Mouse (Mus musculus) liver, embryonic 14.5 days (tissue): ENCODE measurements around the gene Vezt. TPM values are rescaled to one million over a fixed set of nuclear protein-coding genes. Genes with fewer than 3 reads are reported as not detected.

Experiments
- ATAC-seq: fragments of 200-750 bp; cut with Nextera tagmentation; 2 replicates; pipeline ENCODE4 v1.8.0; 2017; ENCODE audit warnings: moderate number of reproducible peaks, mild to moderate bottlenecking, moderate library complexity; ENCODE audit not compliant: insufficient read depth
- DNase-seq, 3 experiments: peaks; one replicate each; pipeline ENCODE4 v3.0.0-alpha.2; 2012 to 2013; ENCODE audit warnings: low read depth in 3 of 3, low spot score in 3 of 3
- H3K27ac ChIP-seq: fragments of 300-500 bp; sonication (generic); 2 replicates; pipeline ENCODE4 v1.5.1; 2014; ENCODE audit warnings: moderate library complexity, mild to moderate bottlenecking, control low read depth, inconsistent platforms
- H3K27me3 ChIP-seq: fragments of 300-500 bp; sonication (generic); 2 replicates; pipeline ENCODE4 v1.6.1; 2014; ENCODE audit warnings: mild to moderate bottlenecking, low read length, moderate library complexity; ENCODE audit not compliant: control insufficient read depth, insufficient read depth
- H3K36me3 ChIP-seq: fragments of 300-500 bp; sonication (generic); replicated peaks from 2 replicates; pipeline ENCODE4 v1.6.1; 2014; ENCODE audit warnings: low read depth; ENCODE audit not compliant: control insufficient read depth, insufficient read depth
- H3K4me1 ChIP-seq, 2 experiments: fragments of 200-500 bp in 1 of 2; fragments of 300-500 bp in 1 of 2; sonication (generic) in 1 of 2; replicated peaks; 2 replicates each; pipeline ENCODE4 v1.6.1; 2012 to 2014; ENCODE audit warnings: antibody characterized with exemption in 1 of 2, inconsistent platforms in 1 of 2, low read length in 1 of 2; ENCODE audit not compliant: control insufficient read depth in 2 of 2, insufficient read depth in 2 of 2
- H3K4me2 ChIP-seq: fragments of 300-500 bp; sonication (generic); 2 replicates; pipeline ENCODE4 v1.6.1; 2014; ENCODE audit warnings: low read depth, mild to moderate bottlenecking, control low read depth, moderate library complexity
- H3K4me3 ChIP-seq, 2 experiments: fragments of 200-500 bp in 1 of 2; fragments of 300-500 bp in 1 of 2; sonication (generic) in 1 of 2; 2 replicates each; pipeline ENCODE4 v1.5.1; 2012 to 2014; ENCODE audit warnings: low read depth in 2 of 2, low read length in 2 of 2, mild to moderate bottlenecking in 2 of 2, control low read depth in 1 of 2, inconsistent platforms in 1 of 2, moderate library complexity in 1 of 2; ENCODE audit not compliant: insufficient read depth in 1 of 2
- H3K9ac ChIP-seq: fragments of 300-500 bp; sonication (generic); replicated peaks from 2 replicates; pipeline ENCODE4 v1.6.1; 2014; ENCODE audit warnings: mild to moderate bottlenecking, control low read depth, moderate library complexity
- H3K9me3 ChIP-seq: fragments of 300-500 bp; sonication (generic); 2 replicates; pipeline ENCODE4 v1.6.1; 2016; ENCODE audit warnings: low read length, mixed read lengths; ENCODE audit not compliant: control insufficient read depth
- CTCF ChIP-seq: IDR thresholded peaks from 2 replicates; pipeline ENCODE4 v1.5.1; 2016; ENCODE audit warnings: antibody characterized with exemption, low read depth, control low read depth
- EP300 ChIP-seq: IDR thresholded peaks from 2 replicates; pipeline ENCODE4 v1.6.1; 2016; ENCODE audit warnings: antibody characterized with exemption, low read depth
- WGBS: fragments of 180-500 bp; shearing (Covaris S2); extraction: QIAGEN DNeasy Blood & Tissue Kit; methylation state at CpG from one replicate; pipeline ENCODE4 v1.1.7; 2014; ENCODE audit not compliant: insufficient replicate concordance; 5-methylcytosine and 5-hydroxymethylcytosine counted together
- polyA plus RNA-seq, 2 experiments: library from polyadenylated mRNA; depleted of rRNA in 1 of 2; stranded (reverse) in 1 of 2; unstranded in 1 of 2; fragments of >200 nt; fragmentation: Nextera tagmentation in 1 of 2; extraction: Ambion mirVana in 1 of 2; gene quantifications; 2 replicates each; pipeline versions ENCODE4 v1.2.1 to v1.2.3; 2012 to 2014

The Vezt gene
- polyA plus RNA-seq, 2 experiments: 6.6 to 12.7 TPM

DNA sequence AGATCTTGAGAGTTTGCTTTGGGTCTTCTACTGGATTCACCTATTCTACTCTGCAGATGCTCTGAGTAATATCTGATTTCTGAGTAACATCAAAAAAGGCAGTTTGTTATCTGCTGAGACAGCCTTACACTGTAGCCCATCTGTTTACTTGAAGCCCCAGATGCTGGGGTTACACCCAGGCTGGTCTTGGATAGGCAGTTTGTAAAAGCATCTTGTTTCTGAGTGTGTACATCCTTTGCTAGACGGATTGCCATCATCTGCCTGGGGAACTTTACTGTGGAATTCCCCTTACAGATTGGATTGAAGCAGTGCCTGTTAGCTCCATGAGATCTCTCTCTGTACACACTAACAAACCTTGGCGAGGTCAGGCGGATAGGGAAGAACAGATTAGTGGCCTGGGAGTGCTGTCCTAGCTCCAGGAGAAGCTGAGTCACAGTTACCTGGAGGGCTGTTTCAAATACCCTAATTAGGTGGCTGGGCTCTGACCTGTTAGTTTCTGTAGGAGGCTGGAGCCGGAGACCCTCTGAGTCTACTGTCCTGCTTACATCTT, 37.4 kb upstream of the Vezt start:
- peak; percentile 90 for ATAC-seq
- WGBS: 46% methylated on average over 4 of the region's 4 CpGs
- peak; percentile 59 to 71 (median 63) for DNase-seq
- H3K4me2 ChIP-seq: peak overlapping the region; percentile 53
- H3K27ac ChIP-seq: peak overlapping the region; percentile 62
- H3K9me3 ChIP-seq: no peaks in the 10 kb centered on the region
- no peak overlapping the region for H3K9ac ChIP-seq
- H3K4me1 ChIP-seq: peaks cover 26 to 31% of the 10 kb centered on the region in 2 experiments
- no peak for TF ChIP-seq CTCF
- peak; percentile 86 for TF ChIP-seq EP300
- H3K27me3 ChIP-seq: no peaks in the 10 kb centered on the region
- H3K36me3 ChIP-seq: no peaks in the 10 kb centered on the region; the same call in 1 of the 2 replicates
- H3K4me3 ChIP-seq: no peak overlapping the region

DNA sequence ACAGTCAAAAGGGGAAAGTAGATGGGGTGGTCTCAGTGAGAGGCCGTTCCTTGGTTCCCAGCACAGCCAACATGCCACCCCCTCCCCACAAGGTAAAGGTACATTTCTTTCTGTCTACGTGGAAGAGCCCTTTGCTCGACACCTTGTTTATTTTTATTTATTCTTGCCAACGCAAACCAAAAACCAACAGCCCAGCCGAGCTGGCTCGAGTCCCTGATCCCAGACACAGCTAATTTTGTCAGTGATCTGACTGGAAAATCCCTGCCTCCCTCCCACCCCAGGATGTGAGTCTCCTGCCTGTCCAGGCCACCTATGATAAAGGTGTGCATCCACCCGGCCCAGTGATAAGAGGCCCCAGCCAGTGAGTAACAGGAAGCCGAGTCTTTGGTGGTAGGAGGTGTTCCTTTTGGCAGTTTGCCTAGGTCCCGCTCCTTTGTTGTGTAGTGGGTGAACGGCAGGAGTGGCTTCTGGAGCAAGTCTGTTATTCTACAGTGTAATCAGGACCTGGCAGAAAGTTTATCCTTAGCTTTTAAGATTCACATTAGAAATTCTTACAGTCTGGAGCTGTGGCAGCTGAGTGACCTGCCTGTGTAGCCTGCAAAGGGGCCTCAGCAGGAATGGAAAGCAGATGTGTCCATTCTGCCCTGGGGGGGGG, 36.8 kb upstream of the Vezt start:
- peak overlapping the region; percentile 62 for H3K27ac ChIP-seq
- TF ChIP-seq CTCF (no peak), EP300 (peak; percentile 42; the same call in 1 of the 2 replicates)
- DNase-seq: peak in 2 of 3 experiments; percentile 35 to 57
- H3K4me1 ChIP-seq: peaks cover 26 to 31% of the 10 kb centered on the region in 2 experiments
- H3K4me2 ChIP-seq: peak overlapping the region; percentile 53
- H3K4me3 ChIP-seq: no peak overlapping the region
- no peaks in the 10 kb centered on the region for H3K27me3 ChIP-seq
- H3K9me3 ChIP-seq: no peaks in the 10 kb centered on the region
- no peaks in the 10 kb centered on the region; the same call in 1 of the 2 replicates for H3K36me3 ChIP-seq
- peak overlapping the region; percentile 37; the same call in 1 of the 2 replicates for H3K9ac ChIP-seq
- 31% methylated on average over 10 of the region's 10 CpGs for WGBS
- peak; percentile 83 for ATAC-seq

DNA sequence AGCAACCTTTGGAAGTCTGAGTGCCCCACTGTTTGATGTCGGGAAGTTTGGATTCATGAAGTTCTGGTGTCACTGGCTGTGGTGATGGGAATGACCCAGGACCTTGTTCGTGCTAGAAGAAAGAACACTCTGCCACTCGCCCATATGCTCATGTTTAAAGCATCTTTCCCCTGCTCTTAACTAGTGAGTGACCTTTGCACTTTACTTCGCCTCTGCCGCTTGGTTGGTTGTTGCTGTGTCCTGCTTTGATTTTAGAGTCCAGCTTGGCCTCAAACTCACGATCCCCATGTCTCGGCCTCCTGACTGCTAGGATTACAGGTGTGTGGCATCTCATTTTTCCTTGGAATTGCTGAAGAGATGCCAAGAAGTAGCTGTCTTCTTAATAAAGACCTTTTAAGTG, 36.0 kb upstream of the Vezt start:
- H3K27ac ChIP-seq: peak overlapping the region; percentile 62
- H3K4me3 ChIP-seq: no peak overlapping the region
- H3K4me2 ChIP-seq: 0 out of 2 replicates have a peak overlapping the region, but pooled peaks have one; percentile 53
- H3K9ac ChIP-seq: no peak overlapping the region
- H3K36me3 ChIP-seq: no peaks in the 10 kb centered on the region; the same call in 1 of the 2 replicates
- ATAC-seq (no peak), DNase-seq (no peak)
- H3K4me1 ChIP-seq: peaks cover 26 to 31% of the 10 kb centered on the region in 2 experiments
- H3K27me3 ChIP-seq: no peaks in the 10 kb centered on the region
- TF ChIP-seq CTCF: no peak
- TF ChIP-seq EP300: no peak
- WGBS: 66% methylated on average over 7 of the region's 7 CpGs
- H3K9me3 ChIP-seq: no peaks in the 10 kb centered on the region

DNA sequence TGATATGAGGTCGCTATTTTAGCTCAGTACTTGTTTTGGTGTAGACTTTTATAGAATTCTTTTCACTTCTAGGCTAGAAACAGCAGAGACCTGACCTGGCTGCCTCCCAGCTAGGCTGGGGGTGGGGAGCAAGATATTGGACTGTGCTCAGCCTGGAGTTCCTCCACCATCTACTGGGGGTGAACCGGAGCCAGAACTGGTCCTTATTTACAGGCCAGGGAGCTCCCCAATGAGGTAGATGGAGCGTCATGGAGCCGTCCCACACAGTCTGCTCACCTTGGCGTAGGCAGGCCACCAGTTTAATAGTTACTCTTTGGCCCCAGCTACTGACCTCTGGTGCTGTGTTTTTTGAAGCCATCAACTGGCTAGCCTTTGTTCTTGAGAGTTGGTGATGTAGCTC, 33.1 kb upstream of the Vezt start:
- Histone ChIP-seq H3K36me3 (no peaks in the 10 kb centered on the region), H3K27me3 (no peaks in the 10 kb centered on the region), H3K4me3 (no peak overlapping the region), H3K4me1 (peaks cover 26 to 29% of the 10 kb centered on the region in 2 experiments), H3K4me2 (no peak overlapping the region), H3K27ac (no peak overlapping the region), H3K9me3 (no peaks in the 10 kb centered on the region), H3K9ac (no peak overlapping the region)
- WGBS: 68% methylated on average over 5 of the region's 5 CpGs
- TF ChIP-seq CTCF (no peak), EP300 (no peak)
- ATAC-seq (peak; percentile 5; the same call in 1 of the 2 replicates), DNase-seq (no peak)

DNA sequence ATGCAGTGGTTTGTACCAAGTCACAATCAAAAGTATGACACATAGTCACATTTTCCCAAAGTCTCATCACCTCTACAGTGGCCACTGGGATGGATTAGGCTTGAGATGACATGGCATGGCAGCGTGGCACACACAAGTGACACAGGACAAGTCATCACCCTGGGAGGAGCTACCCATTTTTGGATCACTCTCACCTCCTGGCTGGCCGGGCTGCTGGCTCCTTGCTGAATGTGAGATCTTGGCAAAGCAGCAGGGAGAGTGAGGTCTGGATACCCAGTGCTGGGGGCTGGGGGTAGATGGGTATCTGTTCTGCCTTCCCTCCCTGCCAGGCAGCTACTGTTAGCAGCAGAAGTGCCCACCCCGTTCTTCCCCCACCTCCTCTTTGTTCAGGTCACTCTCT, 31.3 kb upstream of the Vezt start:
- ATAC-seq (no peak), DNase-seq (no peak)
- no peak overlapping the region for H3K4me2 ChIP-seq
- WGBS: 68% methylated on average over 3 of the region's 3 CpGs
- H3K27me3 ChIP-seq: no peaks in the 10 kb centered on the region
- H3K4me3 ChIP-seq: no peak overlapping the region
- no peak overlapping the region for H3K9ac ChIP-seq
- no peaks in the 10 kb centered on the region for H3K9me3 ChIP-seq
- no peak overlapping the region for H3K27ac ChIP-seq
- H3K4me1 ChIP-seq: peaks cover 12 to 13% of the 10 kb centered on the region in 2 experiments
- no peaks in the 10 kb centered on the region for H3K36me3 ChIP-seq
- TF ChIP-seq EP300: no peak
- no peak for TF ChIP-seq CTCF
